Mouse (Mus musculus): ENCODE measurements at regions not wholly inside any gene's neighbourhood (a gene's known extent, or its start where the extent isn't known, plus 50 kb on each side); places are given as distances from the start of the nearest gene placed in this dataset.

- ATAC-seq (replicated peaks; ENCODE audit: low FRiP score, low TSS enrichment, poor library complexity, severe bottlenecking), result no peak
These were observed 121.1 kb upstream of the A530016L24Rik start for GRCm38 (mm10) chr12:112368112-112368511.

GRCm38 (mm10) chr12:112369581-112370371 is 119.5 kb upstream of the A530016L24Rik start:
- ATAC-seq (replicated peaks; ENCODE audit: low FRiP score, low TSS enrichment, poor library complexity, severe bottlenecking), result no peak

- no peak for ATAC-seq (replicated peaks; ENCODE audit: low FRiP score, low TSS enrichment, poor library complexity, severe bottlenecking)
These were observed 116.8 kb upstream of the A530016L24Rik start for GRCm38 (mm10) chr12:112372234-112373050.

- ATAC-seq (replicated peaks; ENCODE audit: low FRiP score, low TSS enrichment, poor library complexity, severe bottlenecking), result no peak
These were observed 115.3 kb upstream of the A530016L24Rik start for GRCm38 (mm10) chr12:112373966-112374365.

- ATAC-seq (replicated peaks; ENCODE audit: low FRiP score, low TSS enrichment, poor library complexity, severe bottlenecking), result no peak
These were observed 113.0 kb upstream of the A530016L24Rik start for GRCm38 (mm10) chr12:112376236-112376635.

GRCm38 (mm10) chr12:112376701-112377100 is 112.5 kb upstream of the A530016L24Rik start:
- no peak for ATAC-seq (replicated peaks; ENCODE audit: low FRiP score, low TSS enrichment, poor library complexity, severe bottlenecking)

- ATAC-seq (replicated peaks; ENCODE audit: low FRiP score, low TSS enrichment, poor library complexity, severe bottlenecking), result no peak
These were observed 110.6 kb upstream of the A530016L24Rik start for GRCm38 (mm10) chr12:112378482-112379243.

GRCm38 (mm10) chr12:112387836-112388235 is 101.4 kb upstream of the A530016L24Rik start:
- ATAC-seq (replicated peaks; ENCODE audit: low FRiP score, low TSS enrichment, poor library complexity, severe bottlenecking), result no peak

- ATAC-seq (replicated peaks; ENCODE audit: low FRiP score, low TSS enrichment, poor library complexity, severe bottlenecking), result no peak
These were observed 93.3 kb upstream of the A530016L24Rik start for GRCm38 (mm10) chr12:112395909-112396308.

- no peak for ATAC-seq (replicated peaks; ENCODE audit: low FRiP score, low TSS enrichment, poor library complexity, severe bottlenecking)
These were observed 85.5 kb upstream of the A530016L24Rik start for GRCm38 (mm10) chr12:112403688-112404240.

- no peak for ATAC-seq (replicated peaks; ENCODE audit: low FRiP score, low TSS enrichment, poor library complexity, severe bottlenecking)
These were observed 84.9 kb upstream of the A530016L24Rik start for GRCm38 (mm10) chr12:112404338-112404737.

GRCm38 (mm10) chr12:112405781-112406213 is 83.5 kb upstream of the A530016L24Rik start:
- ATAC-seq (replicated peaks; ENCODE audit: low FRiP score, low TSS enrichment, poor library complexity, severe bottlenecking), result no peak

- ATAC-seq (replicated peaks; ENCODE audit: low FRiP score, low TSS enrichment, poor library complexity, severe bottlenecking), result no peak
These were observed 77.5 kb upstream of the A530016L24Rik start for GRCm38 (mm10) chr12:112411612-112412350.

- ATAC-seq (replicated peaks; ENCODE audit: low FRiP score, low TSS enrichment, poor library complexity, severe bottlenecking), result no peak
These were observed 76.9 kb upstream of the A530016L24Rik start for GRCm38 (mm10) chr12:112412351-112412697.

- ATAC-seq (replicated peaks; ENCODE audit: low FRiP score, low TSS enrichment, poor library complexity, severe bottlenecking), result no peak
These were observed 73.2 kb upstream of the A530016L24Rik start for GRCm38 (mm10) chr12:112415926-112416473.

GRCm38 (mm10) chr12:112416537-112416936 is 72.7 kb upstream of the A530016L24Rik start:
- no peak for ATAC-seq (replicated peaks; ENCODE audit: low FRiP score, low TSS enrichment, poor library complexity, severe bottlenecking)

GRCm38 (mm10) chr12:112418636-112419035 is 70.6 kb upstream of the A530016L24Rik start:
- no peak for ATAC-seq (replicated peaks; ENCODE audit: low FRiP score, low TSS enrichment, poor library complexity, severe bottlenecking)

GRCm38 (mm10) chr12:112422177-112422576 is 67.1 kb upstream of the A530016L24Rik start:
- ATAC-seq (replicated peaks; ENCODE audit: low FRiP score, low TSS enrichment, poor library complexity, severe bottlenecking), result no peak

GRCm38 (mm10) chr12:112424150-112424549 is 65.1 kb upstream of the A530016L24Rik start:
- ATAC-seq (replicated peaks; ENCODE audit: low FRiP score, low TSS enrichment, poor library complexity, severe bottlenecking), result no peak

Data from megakaryocyte-erythroid progenitor cell, adult 5-6 weeks (primary cell).